8 mouse cellular contexts compared by ENCODE assay signal in the genomic region with DNA sequence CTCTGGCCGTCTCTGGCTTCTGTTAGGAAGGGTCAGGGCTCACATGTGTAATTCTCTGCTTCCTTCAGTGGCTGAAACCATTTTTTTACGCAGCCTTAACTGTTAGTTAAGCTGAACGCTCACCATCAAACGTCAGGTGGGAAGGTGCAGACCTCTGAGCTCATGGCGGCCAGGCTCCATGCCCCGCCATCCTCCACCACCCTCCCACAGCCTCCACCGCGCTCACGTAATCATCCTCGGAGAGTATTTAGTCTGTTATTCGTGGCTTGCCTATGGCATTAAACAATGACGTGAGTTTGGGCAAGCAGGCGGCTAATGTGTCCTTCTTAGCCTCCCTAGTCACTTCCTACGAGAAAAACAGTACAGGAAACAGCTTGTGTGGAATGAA.
A peak's percentile ranks its signal among the peaks of the same experiment; 100 is the strongest.
DNase-seq lines count a peak whose midpoint lies in the region; ATAC-seq and TF ChIP-seq lines count a peak whose summit lies in the region.

No protein-coding gene starts in this region.

- WGBS in embryonic facial prominence, embryonic 12.5 days = 53% methylated on average over 14 of the region's 14 CpGs
- WGBS in forebrain, embryonic 16.5 days = 63% methylated on average over 14 of the region's 14 CpGs
- 75% methylated on average over 14 of the region's 14 CpGs for WGBS in midbrain, embryonic 12.5 days
- 71% methylated on average over 14 of the region's 14 CpGs for WGBS in cerebellum, adult 2 months

- peak overlapping the region; percentile 39 for H3K4me2 ChIP-seq in embryonic facial prominence, embryonic 12.5 days (replicated peaks)
- H3K4me2 ChIP-seq in forebrain, embryonic 16.5 days (ENCODE audit: low read length) = peak overlapping the region; percentile 49
- peak overlapping the region; percentile 32 for H3K4me2 ChIP-seq in midbrain, embryonic 12.5 days (replicated peaks)

- H3K4me3 ChIP-seq in embryonic facial prominence, embryonic 12.5 days = 0 out of 2 replicates have a peak overlapping the region, but pooled peaks have one; percentile 6
- peak overlapping the region; percentile 20 for H3K4me3 ChIP-seq in forebrain, embryonic 16.5 days (replicated peaks; ENCODE audit: low read length)
- no peak overlapping the region for H3K4me3 ChIP-seq in midbrain, embryonic 12.5 days
- no peak overlapping the region for H3K4me3 ChIP-seq in cerebellum, adult 2 months (replicated peaks; ENCODE audit: insufficient read depth, low read depth, low read length)

- no peaks in the 10 kb centered on the region for H3K27me3 ChIP-seq in embryonic facial prominence, embryonic 12.5 days
- no peaks in the 10 kb centered on the region for H3K27me3 ChIP-seq in forebrain, embryonic 16.5 days (replicated peaks; ENCODE audit: control insufficient read depth, insufficient read depth, low read length)
- H3K27me3 ChIP-seq in midbrain, embryonic 12.5 days = 0 out of 2 replicates have a peak, but pooled peaks cover 15% of the 10 kb centered on the region
- no peaks in the 10 kb centered on the region for H3K27me3 ChIP-seq in cerebellum, adult 2 months (ENCODE audit: control insufficient read depth, insufficient read depth, low read length)

- H3K36me3 ChIP-seq in embryonic facial prominence, embryonic 12.5 days = peaks cover 6% of the 10 kb centered on the region
- no peaks in the 10 kb centered on the region for H3K36me3 ChIP-seq in forebrain, embryonic 16.5 days (ENCODE audit: control insufficient read depth, insufficient read depth)
- 0 out of 2 replicates have a peak, but pooled peaks cover under 1% of the 10 kb centered on the region for H3K36me3 ChIP-seq in midbrain, embryonic 12.5 days

- ATAC-seq in embryonic facial prominence, embryonic 12.5 days (ENCODE audit: insufficient number of reproducible peaks, insufficient read depth, low FRiP score, low TSS enrichment) = no peak
- ATAC-seq in forebrain, embryonic 16.5 days = no peak
- no peak for ATAC-seq in midbrain, embryonic 12.5 days (ENCODE audit: low FRiP score, low read depth)

- TF ChIP-seq CTCF in cerebellum, adult 2 months (IDR thresholded peaks at IDR 0.05; ENCODE audit: borderline replicate concordance, insufficient read depth, low read depth, low read length) = no peak

- no peak for TF ChIP-seq POLR2A in cerebellum, adult 2 months (IDR thresholded peaks at IDR 0.05; ENCODE audit: borderline replicate concordance, insufficient read depth, low read length)

- H3K4me1 ChIP-seq in embryonic facial prominence, embryonic 12.5 days = peaks cover 33% of the 10 kb centered on the region
- H3K4me1 ChIP-seq in forebrain, embryonic 16.5 days (replicated peaks; ENCODE audit: control insufficient read depth, insufficient read depth, low read length) = peaks cover 8% of the 10 kb centered on the region
- H3K4me1 ChIP-seq in midbrain, embryonic 12.5 days = peaks cover 11% of the 10 kb centered on the region
- H3K4me1 ChIP-seq in cerebellum, adult 2 months (ENCODE audit: control insufficient read depth, insufficient read depth, low read length) = 0 out of 2 replicates have a peak, but pooled peaks cover 3% of the 10 kb centered on the region

- 0 out of 2 replicates have a peak, but pooled peaks cover 7% of the 10 kb centered on the region for H3K9me3 ChIP-seq in embryonic facial prominence, embryonic 12.5 days
- H3K9me3 ChIP-seq in forebrain, embryonic 16.5 days (ENCODE audit: control insufficient read depth, low read length) = no peaks in the 10 kb centered on the region
- no peaks in the 10 kb centered on the region for H3K9me3 ChIP-seq in midbrain, embryonic 12.5 days

- H3K27ac ChIP-seq in embryonic facial prominence, embryonic 12.5 days = no peak overlapping the region
- no peak overlapping the region for H3K27ac ChIP-seq in forebrain, embryonic 16.5 days (ENCODE audit: low read length)
- H3K27ac ChIP-seq in midbrain, embryonic 12.5 days (replicated peaks) = no peak overlapping the region
- H3K27ac ChIP-seq in cerebellum, adult 2 months (ENCODE audit: insufficient read depth, low read length) = no peak overlapping the region

- peak; percentile 10 to 13 for DNase-seq in layer of hippocampus, adult 8-10 months (ENCODE audit: low spot score in 2 of 2)
- DNase-seq in layer of hippocampus, postnatal 10 days (ENCODE audit: low spot score in 2 of 2) = no peak
- no peak for DNase-seq in retina, postnatal 1 day
- no peak for DNase-seq in layer of hippocampus, adult 11-12 months (ENCODE audit: low spot score)
- DNase-seq in cerebellum, adult 2 months = no peak

- H3K9ac ChIP-seq in embryonic facial prominence, embryonic 12.5 days = no peak overlapping the region
- H3K9ac ChIP-seq in forebrain, embryonic 16.5 days (replicated peaks; ENCODE audit: low read depth, low read length) = peak overlapping the region; percentile 26
- H3K9ac ChIP-seq in midbrain, embryonic 12.5 days (replicated peaks) = no peak overlapping the region

Comparison
In these comparisons a context has a peak if more than half of its experiments do, and no peak if none do; other contexts are left out.
1. DNase-seq: peak in layer of hippocampus, adult 8-10 months (2 of 2); none in layer of hippocampus, postnatal 10 days (0 of 2), retina, postnatal 1 day (single experiment), layer of hippocampus, adult 11-12 months (single experiment) and cerebellum, adult 2 months (0 of 2).
2. H3K4me3 ChIP-seq: peak in embryonic facial prominence, embryonic 12.5 days (single experiment) and forebrain, embryonic 16.5 days (single experiment); none in midbrain, embryonic 12.5 days (single experiment) and cerebellum, adult 2 months (single experiment).
3. Peak in every context shown above with its lines, with median percentiles within 50 percentile points of each other: H3K4me2 ChIP-seq.